Mouse (Mus musculus) C2C12 (cell line): ENCODE measurements around the gene Foxp1.

Experiments
- CEBPB ChIP-seq: IDR thresholded peaks from one replicate; pipeline ENCODE4 v1.6.1; 2011; ENCODE audit warnings: low read depth, mild to moderate bottlenecking, control low read depth, moderate library complexity
- CTCF ChIP-seq: IDR thresholded peaks from one replicate; pipeline ENCODE4 v1.5.1; 2011; ENCODE audit not compliant: control insufficient read depth, insufficient read depth, insufficient read length
- MAX ChIP-seq: IDR thresholded peaks from one replicate; pipeline ENCODE4 v1.6.1; 2011; ENCODE audit warnings: mild to moderate bottlenecking, control low read depth
- MYOD1 ChIP-seq: IDR thresholded peaks from one replicate; pipeline ENCODE4 v1.6.1; 2011; ENCODE audit warnings: low read depth; ENCODE audit not compliant: control insufficient read depth, insufficient read length
- USF1 ChIP-seq: IDR thresholded peaks from one replicate; pipeline ENCODE4 v1.6.1; 2011; ENCODE audit warnings: low read depth, mild to moderate bottlenecking, control low read depth, moderate library complexity

DNA sequence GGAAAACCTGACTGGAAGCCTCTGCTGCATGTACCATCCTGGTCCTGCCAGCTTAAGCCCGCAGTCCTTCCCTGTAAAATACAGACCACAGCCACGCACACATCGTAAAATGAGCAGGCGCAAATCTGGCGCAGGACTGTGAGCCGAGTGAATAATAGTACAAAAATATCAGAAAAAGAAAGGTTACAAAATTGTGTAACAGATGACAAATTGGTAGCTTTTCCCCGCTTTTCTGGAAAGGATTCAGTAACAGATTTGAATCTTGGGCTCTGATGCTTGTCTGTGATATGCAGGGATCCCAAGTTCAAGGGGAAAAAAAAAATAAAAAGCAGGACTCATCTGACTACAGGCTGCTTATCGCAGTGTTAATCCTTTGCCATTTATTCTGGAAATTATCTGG lies 145.8 kb downstream of the Foxp1 start:
- TF ChIP-seq CTCF, result no peak
- no peak for TF ChIP-seq CEBPB
- TF ChIP-seq MAX, result no peak
- no peak for TF ChIP-seq MYOD1
- TF ChIP-seq USF1, result no peak
